Mouse (Mus musculus): Measurements from ENCODE around the gene Tnfrsf14. TPM values are rescaled to one million over a fixed set of nuclear protein-coding genes. Genes with fewer than 3 reads are reported as not detected.
A peak's percentile ranks its signal among the peaks of the same experiment; 100 is the strongest.

The Tnfrsf14 gene
- 10 to 100 TPM; 12.0 to 22.3 TPM for polyA plus RNA-seq (2017; shearing (Covaris generic))

GRCm38 (mm10) chr4:154928395-154929087 lies at the start of gene Tnfrsf14:
Gene Tnfrsf14, minus strand, starts transcription at chr4:154928563.
- ATAC-seq: peak; percentile 15

GRCm38 (mm10) chr4:154974163-154974611 lies 45.8 kb upstream of the Tnfrsf14 start:
- ATAC-seq: no peak

GRCm38 (mm10) chr4:154972546-154972945 lies 44.2 kb upstream of the Tnfrsf14 start:
- ATAC-seq: no peak

DNA sequence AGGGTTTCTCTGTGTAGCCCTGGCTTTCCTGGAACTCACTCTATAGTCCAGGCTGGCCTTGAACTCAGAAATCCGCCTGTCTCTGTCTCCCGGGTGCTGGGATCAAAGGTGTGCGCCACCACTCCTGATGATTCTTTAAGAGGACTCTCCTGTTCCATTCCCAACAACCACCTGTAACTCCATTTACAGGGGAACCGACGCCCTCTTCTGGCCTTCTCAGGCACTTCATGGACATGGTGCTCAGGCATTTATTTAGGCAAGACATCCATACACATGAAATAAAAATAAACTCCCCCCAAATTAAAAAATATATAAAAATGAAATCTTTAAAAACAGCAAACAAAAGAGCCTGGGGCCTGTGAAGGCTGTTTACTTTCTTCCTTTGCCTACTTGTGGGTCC lies 38.8 kb upstream of the Tnfrsf14 start:
- ATAC-seq: no peak

GRCm38 (mm10) chr4:154965856-154966255 lies 37.5 kb upstream of the Tnfrsf14 start:
- ATAC-seq: no peak

DNA sequence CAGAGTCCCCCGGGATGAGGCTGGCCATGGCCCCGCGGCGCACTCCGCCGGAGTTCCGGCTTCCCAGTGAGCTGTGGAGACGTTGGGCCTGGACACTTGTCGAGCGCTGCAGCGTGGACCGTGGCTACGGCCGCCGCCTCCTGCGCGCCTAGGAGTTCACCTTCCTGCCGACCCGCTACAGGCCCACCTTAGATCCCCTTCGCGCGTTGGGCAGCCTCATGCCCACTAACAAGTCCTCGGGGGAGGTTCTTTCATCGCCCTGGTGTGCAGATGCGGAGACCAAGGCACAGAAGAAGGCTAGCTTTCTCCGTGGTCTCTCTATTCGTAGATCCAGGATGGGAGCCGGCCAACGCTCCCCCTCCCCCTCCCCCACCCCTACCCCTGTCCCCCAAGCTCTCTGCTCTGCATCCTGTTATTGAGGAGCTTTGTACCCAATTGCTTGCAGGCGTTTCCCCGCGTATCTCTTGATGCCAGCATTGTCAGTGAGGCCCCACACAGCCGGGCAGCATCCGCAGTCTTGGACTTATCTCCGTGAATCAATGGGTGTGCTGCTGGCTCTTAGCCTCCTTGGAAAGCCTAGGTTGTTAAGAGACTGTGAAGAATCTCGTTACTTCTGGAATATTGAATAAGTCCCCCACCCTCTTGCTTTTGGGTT lies 36.3 kb upstream of the Tnfrsf14 start:
- peak; percentile 19 for ATAC-seq

GRCm38 (mm10) chr4:154963901-154964580 lies 35.7 kb upstream of the Tnfrsf14 start, which contains the start of gene Pank4:
Gene Pank4, plus strand, starts transcription at chr4:154964123.
- peak; percentile 82 for ATAC-seq

- no peak for ATAC-seq
Measured at GRCm38 (mm10) chr4:154963190-154963836, 35.0 kb upstream of the Tnfrsf14 start.

DNA sequence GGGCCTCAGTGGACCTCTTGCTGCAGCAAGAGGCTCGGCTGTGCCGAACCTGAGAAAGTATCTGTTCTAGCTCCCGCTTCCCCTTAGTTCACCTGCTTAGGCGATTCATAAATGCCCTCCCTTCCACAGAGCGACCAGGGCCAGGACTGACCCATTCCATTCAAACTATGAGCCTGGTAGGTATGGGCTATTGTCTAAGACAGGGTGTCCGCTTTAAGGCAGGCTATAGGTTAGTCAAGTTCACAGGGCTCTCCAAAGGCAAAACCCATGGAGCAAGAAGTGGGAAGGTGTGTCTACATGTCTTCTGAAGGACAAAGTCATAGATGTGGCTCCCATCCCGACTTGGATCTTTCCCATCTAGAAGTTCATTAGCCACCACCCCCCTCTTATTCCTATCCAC lies 34.3 kb upstream of the Tnfrsf14 start:
- no peak for ATAC-seq

- peak; percentile 19 for ATAC-seq
Measured at GRCm38 (mm10) chr4:154961911-154962310, 33.5 kb upstream of the Tnfrsf14 start.

- ATAC-seq: peak; percentile 31
Measured at GRCm38 (mm10) chr4:154961226-154961738, 32.9 kb upstream of the Tnfrsf14 start.

DNA sequence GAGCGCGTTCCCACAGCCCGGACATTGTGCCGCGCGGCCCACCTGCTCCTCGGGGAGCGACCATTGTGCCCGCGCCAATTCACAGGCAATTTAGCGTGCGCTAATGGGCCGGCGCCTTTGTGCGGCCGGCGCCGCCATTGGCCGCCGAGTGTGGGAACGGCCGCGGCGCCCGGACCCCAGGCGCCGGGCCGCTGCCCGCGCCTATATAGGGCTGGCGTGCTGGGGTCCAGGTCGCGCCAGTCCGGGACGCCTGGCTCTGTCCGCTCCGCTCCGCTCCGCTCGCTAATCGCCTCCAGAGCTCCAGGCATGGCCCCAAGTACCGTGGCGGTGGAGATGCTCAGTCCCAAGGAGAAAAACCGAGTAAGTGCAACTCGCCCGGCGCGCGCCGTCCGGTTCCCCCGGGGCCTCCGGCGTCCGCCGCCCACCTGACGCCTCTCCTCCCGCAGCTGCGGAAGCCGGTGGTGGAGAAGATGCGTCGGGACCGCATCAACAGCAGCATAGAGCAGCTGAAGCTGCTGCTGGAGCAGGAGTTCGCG lies 32.4 kb upstream of the Tnfrsf14 start, which contains the start of gene Hes5:
Gene Hes5, plus strand, starts transcription at position 234 of the 536 bp plus-strand sequence.
- no peak for ATAC-seq

DNA sequence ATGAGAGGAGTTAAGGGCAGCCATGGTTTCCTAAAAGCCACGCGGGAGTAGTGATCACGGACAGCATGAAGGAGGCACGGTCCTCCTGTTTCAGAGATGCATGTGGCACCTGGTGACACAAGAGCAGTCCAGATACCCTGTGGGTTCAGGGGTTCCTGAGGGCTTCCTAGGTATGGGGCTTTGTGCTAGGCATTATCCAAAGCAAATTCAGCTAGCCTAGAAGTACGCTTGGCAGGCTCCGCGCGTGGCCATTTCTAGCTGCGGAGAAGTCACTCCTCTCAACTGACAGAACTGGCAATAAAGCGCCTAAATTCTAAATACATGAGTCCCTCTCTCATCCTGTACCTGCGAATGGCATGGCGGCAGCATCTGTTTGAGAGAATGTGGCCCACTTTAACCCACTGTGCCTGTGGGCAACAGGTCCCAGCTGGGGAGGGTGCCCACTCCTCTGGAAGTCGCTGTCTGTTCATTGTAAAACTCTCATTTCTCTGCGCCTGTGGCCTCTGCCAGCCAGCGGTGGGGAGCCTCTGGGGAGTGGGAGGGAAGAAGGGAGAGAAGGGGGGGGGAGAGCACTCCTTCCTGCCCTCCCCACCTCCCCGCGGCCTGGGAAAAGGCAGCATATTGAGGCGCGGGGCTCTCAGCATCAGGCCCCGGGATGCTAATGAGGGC lies 31.8 kb upstream of the Tnfrsf14 start:
- no peak for ATAC-seq

DNA sequence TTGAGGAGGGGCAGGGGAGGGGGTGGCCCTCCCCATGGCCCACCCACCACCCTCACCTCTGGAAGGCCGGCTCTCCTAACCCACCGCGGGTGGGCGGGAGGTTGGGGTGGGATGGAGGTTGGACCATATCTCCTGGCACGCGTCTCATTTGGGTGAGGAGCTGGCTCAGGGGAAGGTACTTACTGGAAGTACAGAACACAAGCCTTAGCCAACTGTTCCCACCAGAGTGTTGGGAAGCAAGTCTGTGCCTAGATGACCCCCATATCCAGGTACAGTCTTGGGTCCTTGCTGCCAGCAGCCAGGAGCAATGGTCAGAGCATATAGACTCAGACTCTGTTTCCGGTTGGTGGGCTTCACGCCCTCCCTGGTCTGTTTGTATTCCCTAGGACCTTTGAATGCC lies 30.3 kb upstream of the Tnfrsf14 start:
- ATAC-seq: no peak

DNA sequence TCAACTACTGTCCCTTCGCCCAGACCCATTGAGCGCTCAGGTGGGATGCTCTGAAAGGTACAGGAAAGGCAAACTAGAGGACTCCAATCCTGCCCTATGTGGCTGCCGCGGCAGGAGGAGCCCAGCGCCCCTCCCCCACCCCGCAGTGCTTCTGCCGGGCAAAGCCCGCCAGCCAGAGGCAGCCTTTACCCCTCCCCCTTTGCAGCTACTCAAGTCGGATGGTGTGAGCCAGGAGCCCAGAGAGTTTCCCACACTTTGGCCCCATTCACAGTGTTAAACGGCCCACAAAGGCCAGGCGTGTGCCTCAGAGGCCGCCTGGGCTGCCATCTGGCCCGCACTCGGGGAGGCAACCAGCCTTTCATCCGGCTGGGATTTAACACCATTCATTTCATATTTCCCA lies 29.8 kb upstream of the Tnfrsf14 start:
- no peak for ATAC-seq

DNA sequence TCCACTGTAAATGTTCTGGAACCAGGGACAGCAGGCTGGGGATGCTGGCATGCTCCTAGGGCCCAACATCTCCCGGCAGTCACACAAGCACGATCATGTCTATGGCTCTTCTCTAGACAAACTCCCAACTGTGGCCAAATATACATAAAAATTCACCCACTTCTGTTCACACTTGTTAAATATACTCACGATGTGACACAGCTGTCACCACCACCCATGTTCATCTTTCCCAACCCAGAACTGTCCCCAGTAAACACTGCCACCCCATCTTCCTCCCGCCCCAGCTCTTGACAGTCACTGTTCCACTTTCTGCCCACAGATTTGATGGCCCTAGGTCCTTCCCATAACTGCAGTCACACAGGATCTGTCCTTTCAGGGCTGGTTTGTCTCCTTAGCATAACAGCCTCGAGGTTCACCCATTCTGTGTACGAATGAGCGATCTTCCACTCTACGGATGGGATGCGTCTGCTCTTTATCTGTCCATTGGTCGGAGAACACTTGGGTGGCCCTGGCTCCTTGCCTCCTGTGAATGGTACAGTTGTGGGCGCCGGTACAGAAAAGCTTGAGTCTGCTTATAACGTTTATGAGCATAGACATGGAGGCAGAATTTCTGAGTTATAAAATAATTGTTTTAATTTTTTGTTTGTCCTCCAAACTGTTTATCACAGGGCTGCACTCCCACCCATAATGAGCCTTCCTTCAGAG lies 29.1 kb upstream of the Tnfrsf14 start:
- ATAC-seq: no peak

GRCm38 (mm10) chr4:154956604-154957003 lies 28.2 kb upstream of the Tnfrsf14 start:
- ATAC-seq: no peak

DNA sequence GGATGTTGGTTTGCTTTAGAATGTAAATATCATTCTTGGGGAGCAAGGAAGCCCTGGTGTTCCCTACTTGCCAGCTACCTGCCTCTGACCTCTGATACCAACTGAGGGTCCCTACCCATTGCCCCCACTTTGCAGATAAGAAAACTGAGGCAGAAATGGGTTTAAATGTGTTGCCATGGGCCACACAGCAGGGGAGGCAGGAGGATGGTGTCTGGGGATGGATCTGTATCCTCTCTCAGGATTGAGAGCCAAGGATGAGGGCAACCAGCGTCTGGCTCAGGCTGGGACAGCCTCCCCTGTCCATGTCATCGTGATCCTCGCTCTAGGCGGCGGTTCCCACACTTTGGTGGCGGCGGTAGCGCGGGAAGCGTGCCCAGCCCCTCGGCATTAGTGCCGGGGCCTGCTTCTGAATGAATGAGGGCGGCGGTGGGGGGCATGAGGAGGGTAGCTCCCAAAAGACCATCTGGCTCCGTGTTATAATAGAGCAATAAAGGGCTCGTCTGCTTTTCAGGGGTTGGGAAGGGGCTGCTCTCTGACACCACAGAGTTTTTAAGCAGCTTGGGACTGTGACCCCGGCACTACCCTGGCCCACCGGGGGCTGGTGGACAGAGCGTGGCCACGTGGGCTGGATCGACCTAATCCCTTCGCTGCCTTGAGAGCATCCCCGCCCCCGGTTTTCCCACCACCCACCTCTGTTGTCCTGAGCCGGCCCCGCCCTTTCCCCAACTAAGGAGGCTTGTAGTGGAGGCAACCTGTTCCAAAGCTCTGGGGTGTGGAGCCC lies 24.3 kb upstream of the Tnfrsf14 start:
- no peak for ATAC-seq

- ATAC-seq: no peak
Measured at GRCm38 (mm10) chr4:154949589-154949982, 21.2 kb upstream of the Tnfrsf14 start.

DNA sequence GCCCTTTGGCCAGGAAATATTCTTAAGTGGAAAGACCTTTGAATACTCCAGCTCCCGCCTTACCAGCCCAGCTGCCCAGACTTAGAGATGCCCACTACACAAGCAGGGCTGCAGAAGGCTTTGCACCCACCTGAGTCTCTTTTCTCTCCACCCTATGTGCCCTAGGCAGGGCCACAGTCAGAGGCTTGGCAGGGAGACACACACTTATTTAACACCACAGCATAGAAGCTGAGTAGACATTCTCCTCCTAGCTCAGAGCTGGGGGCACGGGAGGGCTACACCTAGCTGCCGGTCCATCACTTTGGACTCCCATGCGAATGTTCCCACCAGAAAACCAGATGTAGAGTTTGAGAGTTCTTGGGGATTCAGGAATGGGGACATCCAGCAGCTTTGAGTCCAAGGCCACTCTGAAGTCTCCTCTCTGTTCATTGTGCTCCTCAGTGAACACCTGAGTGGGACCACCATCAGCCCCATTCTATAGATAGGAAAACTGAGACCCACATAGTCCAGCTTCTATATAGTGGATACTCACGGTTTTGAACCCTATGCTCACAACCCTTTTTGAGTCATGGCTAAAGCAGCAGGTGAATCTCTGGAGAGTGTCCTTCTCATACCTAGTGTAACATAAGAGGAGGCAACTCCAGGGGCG lies 20.7 kb upstream of the Tnfrsf14 start:
- ATAC-seq: no peak
